Mouse (Mus musculus) embryo, embryonic 11.5 days (tissue): Measurements from ENCODE around the gene Nupl1.

ENCODE experiments used
- DNase-seq: peaks from one replicate; pipeline ENCODE4 v3.0.0-alpha.2; 2012; ENCODE audit warnings: low read depth, low spot score

Gene Nupl1

GRCm38 (mm10) chr14:60152373-60152772 is 98.9 kb downstream of the Nupl1 start:
- no peak for DNase-seq

GRCm38 (mm10) chr14:60148893-60149292 is 102.3 kb downstream of the Nupl1 start:
- DNase-seq = no peak

GRCm38 (mm10) chr14:60143234-60143633 is 108.0 kb downstream of the Nupl1 start:
- no peak for DNase-seq

- DNase-seq = no peak
Observed at GRCm38 (mm10) chr14:60138339-60138738, 112.9 kb downstream of the Nupl1 start.

GRCm38 (mm10) chr14:60137812-60138211 is 113.4 kb downstream of the Nupl1 start:
- no peak for DNase-seq

- DNase-seq = no peak
Observed at GRCm38 (mm10) chr14:60135801-60136200, 115.4 kb downstream of the Nupl1 start.

- no peak for DNase-seq
Observed at GRCm38 (mm10) chr14:60134720-60135119, 116.5 kb downstream of the Nupl1 start.
